25 mouse cellular contexts compared by ENCODE assay signal in genomic region chr8:128002386-128002785, GRCm38 (mm10).
"Had no signal": no experiment of that assay in that cellular context is flagged by ENCODE, and none has a peak within 500 bp of the region (broad histone marks: within the 10 kb centered on the region; RNA-seq: fewer than 3 reads in every experiment).

No protein-coding gene starts in this region.

- H3K4me1 ChIP-seq: megakaryocyte, embryonic 14.5 days had no signal

- DNase-seq: kidney, adult 2 months; kidney, postnatal 25 days; layer of hippocampus, postnatal 36 days; liver, postnatal 0 days; lung, embryonic 14.5 days; lung, postnatal 10 days; lung, postnatal 36 days; midbrain, embryonic 14.5 days; right cerebral cortex, adult 18-20 months; right cerebral cortex, postnatal 14 days; spleen, adult 18-20 months; thymus, adult 2 months; thymus, postnatal 14 days; thymus, postnatal 4 days had no signal

- H3K9me3 ChIP-seq: limb, embryonic 12.5 days; limb, embryonic 15.5 days; megakaryocyte, embryonic 14.5 days; midbrain, embryonic 10.5 days; neural tube, embryonic 12.5 days; neural tube, embryonic 15.5 days had no signal

- H3K27me3 ChIP-seq: limb, embryonic 12.5 days; limb, embryonic 15.5 days; megakaryocyte, embryonic 14.5 days; neural tube, embryonic 12.5 days; neural tube, embryonic 15.5 days had no signal

- H3K27ac ChIP-seq: kidney, postnatal 0 days; left cerebral cortex, adult 2 months; limb, embryonic 12.5 days; limb, embryonic 15.5 days; liver, embryonic 14.5 days; midbrain, embryonic 10.5 days; neural tube, embryonic 12.5 days; neural tube, embryonic 15.5 days had no signal

- H3K4me2 ChIP-seq: limb, embryonic 12.5 days; limb, embryonic 15.5 days; liver, embryonic 11.5 days; lung, embryonic 14.5 days; neural tube, embryonic 12.5 days; neural tube, embryonic 15.5 days had no signal

- ATAC-seq: inflammation-experienced regulatory T-cells, adult 6 months; liver, postnatal 0 days had no signal

- H3K36me3 ChIP-seq: limb, embryonic 12.5 days; limb, embryonic 15.5 days; midbrain, embryonic 10.5 days; neural tube, embryonic 12.5 days; neural tube, embryonic 15.5 days had no signal

- H3K9ac ChIP-seq: limb, embryonic 12.5 days; limb, embryonic 15.5 days; liver, embryonic 14.5 days; liver, postnatal 0 days; lung, embryonic 14.5 days; neural tube, embryonic 12.5 days; neural tube, embryonic 15.5 days had no signal

- H3K4me3 ChIP-seq: left cerebral cortex, adult 2 months; limb, embryonic 12.5 days; limb, embryonic 15.5 days; megakaryocyte, embryonic 14.5 days; midbrain, embryonic 10.5 days; neural tube, embryonic 12.5 days; neural tube, embryonic 15.5 days had no signal
